Mouse (Mus musculus) telencephalon, adult 2 months (tissue): ENCODE measurements around the gene Iscu.
"Not testable (repeated sequence)": the region's sequence is repeated elsewhere in the genome, so short reads cannot be mapped to it uniquely, and the experiment has no call there.

Experiments
- DNase-seq: peaks from one replicate; pipeline ENCODE4 v3.0.0-alpha.2; 2011; ENCODE audit warnings: low read depth, low spot score

The Iscu gene

GRCm38 (mm10) chr5:113755347-113756030 lies 17.1 kb upstream of the Iscu start:
- DNase-seq: no peak

GRCm38 (mm10) chr5:113761585-113761984 lies 11.0 kb upstream of the Iscu start:
- no peak for DNase-seq

- no peak for DNase-seq
Observed at GRCm38 (mm10) chr5:113764426-113764825, 8.1 kb upstream of the Iscu start.

- DNase-seq: no peak
Observed at GRCm38 (mm10) chr5:113765641-113766526, 6.7 kb upstream of the Iscu start.

GRCm38 (mm10) chr5:113768806-113769205 lies 3.7 kb upstream of the Iscu start:
- DNase-seq: no peak

GRCm38 (mm10) chr5:113771213-113772162 lies 1.1 kb upstream of the Iscu start:
- peak; percentile 91 for DNase-seq

GRCm38 (mm10) chr5:113772905-113773519 lies 464 bp downstream of the Iscu start:
- DNase-seq: no peak

- DNase-seq: peak; percentile 31
Observed at GRCm38 (mm10) chr5:113773664-113774063, 1.1 kb downstream of the Iscu start.

GRCm38 (mm10) chr5:113775585-113775984 lies 3.0 kb downstream of the Iscu start:
- DNase-seq: no peak

- no peak for DNase-seq
Observed at GRCm38 (mm10) chr5:113776128-113776895, 3.8 kb downstream of the Iscu start.

- DNase-seq: no peak
Observed at GRCm38 (mm10) chr5:113776896-113777226, 4.3 kb downstream of the Iscu start.

GRCm38 (mm10) chr5:113777728-113778127 lies 5.2 kb downstream of the Iscu start:
- not testable (repeated sequence) for DNase-seq

- no peak for DNase-seq
Observed at GRCm38 (mm10) chr5:113779569-113779968, 7.0 kb downstream of the Iscu start.

GRCm38 (mm10) chr5:113780082-113780752 lies 7.7 kb downstream of the Iscu start:
- no peak for DNase-seq

- DNase-seq: no peak
Observed at GRCm38 (mm10) chr5:113780763-113781162, 8.2 kb downstream of the Iscu start.

GRCm38 (mm10) chr5:113781254-113781653 lies 8.7 kb downstream of the Iscu start:
- no peak for DNase-seq

GRCm38 (mm10) chr5:113781875-113782274 lies 9.3 kb downstream of the Iscu start:
- no peak for DNase-seq

GRCm38 (mm10) chr5:113782624-113783023 lies 10.1 kb downstream of the Iscu start:
- no peak for DNase-seq

- no peak for DNase-seq
Observed at GRCm38 (mm10) chr5:113783581-113784001, 11.0 kb downstream of the Iscu start.

GRCm38 (mm10) chr5:113784104-113784503 lies 11.6 kb downstream of the Iscu start:
- not testable (repeated sequence) for DNase-seq
